ENCODE assay signal across 11 mouse cellular contexts in genomic region chr5:32422081-32422589, GRCm38 (mm10). TPM values are rescaled to one million over a fixed set of nuclear protein-coding genes. Genes with fewer than 3 reads are reported as not detected.
DNase-seq lines count a peak whose midpoint lies in the region; ATAC-seq lines count a peak whose summit lies in the region.
"Had no signal": no experiment of that assay in that cellular context is flagged by ENCODE, and none has a peak within 500 bp of the region (broad histone marks: within the 10 kb centered on the region; RNA-seq: fewer than 3 reads in every experiment).

No protein-coding gene starts in this region.

- H3K4me3 ChIP-seq in forebrain, embryonic 14.5 days (ENCODE audit: low read depth, low read length) = no peak overlapping the region
- no peak overlapping the region for H3K4me3 ChIP-seq in forebrain, embryonic 15.5 days
- H3K4me3 ChIP-seq in midbrain, embryonic 11.5 days (ENCODE audit: low read depth, low read length) = no peak overlapping the region
- H3K4me3 ChIP-seq: erythroblast, embryonic 14.5 days; megakaryocyte, embryonic 14.5 days had no signal

- no peaks in the 10 kb centered on the region for H3K27me3 ChIP-seq in forebrain, embryonic 14.5 days (replicated peaks; ENCODE audit: control insufficient read depth, insufficient read depth, low read length)
- no peaks in the 10 kb centered on the region for H3K27me3 ChIP-seq in forebrain, embryonic 15.5 days
- H3K27me3 ChIP-seq in midbrain, embryonic 11.5 days (ENCODE audit: control insufficient read depth, insufficient read depth, low read length) = no peaks in the 10 kb centered on the region

- H3K9me3 ChIP-seq in forebrain, embryonic 14.5 days (replicated peaks; ENCODE audit: control insufficient read depth, low read length) = no peaks in the 10 kb centered on the region
- H3K9me3 ChIP-seq in forebrain, embryonic 15.5 days = no peaks in the 10 kb centered on the region
- H3K9me3 ChIP-seq in midbrain, embryonic 11.5 days (ENCODE audit: control insufficient read depth, low read length) = no peaks in the 10 kb centered on the region
- H3K9me3 ChIP-seq: megakaryocyte, embryonic 14.5 days had no signal

- no peak overlapping the region for H3K27ac ChIP-seq in forebrain, embryonic 14.5 days (ENCODE audit: low read depth, low read length)
- no peak overlapping the region for H3K27ac ChIP-seq in forebrain, embryonic 15.5 days (replicated peaks)
- H3K27ac ChIP-seq in midbrain, embryonic 11.5 days (ENCODE audit: low read depth, low read length) = no peak overlapping the region

- no peaks in the 10 kb centered on the region for H3K36me3 ChIP-seq in forebrain, embryonic 14.5 days (ENCODE audit: control insufficient read depth, insufficient read depth, low read length)
- no peaks in the 10 kb centered on the region for H3K36me3 ChIP-seq in forebrain, embryonic 15.5 days
- no peaks in the 10 kb centered on the region for H3K36me3 ChIP-seq in midbrain, embryonic 11.5 days (ENCODE audit: control insufficient read depth, insufficient read depth, low read length)

- 40% methylated on average over 15 of the region's 15 CpGs for WGBS in forebrain, embryonic 14.5 days
- 42% methylated on average over 15 of the region's 15 CpGs for WGBS in forebrain, embryonic 15.5 days
- 15% methylated on average over 15 of the region's 15 CpGs for WGBS in midbrain, embryonic 11.5 days

- H3K4me2 ChIP-seq in forebrain, embryonic 14.5 days (ENCODE audit: low read length) = no peak overlapping the region
- no peak overlapping the region for H3K4me2 ChIP-seq in forebrain, embryonic 15.5 days (replicated peaks)
- H3K4me2 ChIP-seq in midbrain, embryonic 11.5 days = peak overlapping the region; percentile 17; the same call in 1 of the 2 replicates

- DNase-seq in forebrain, embryonic 14.5 days (ENCODE audit: low spot score) = peak; percentile 33
- peak; percentile 60 for DNase-seq in A20 (ENCODE audit: low read depth, low spot score)
- peak; percentile 4 for DNase-seq in induced T-regulatory cell, adult 2 months (ENCODE audit: low read depth)
- no peak for DNase-seq in midbrain, embryonic 11.5 days (ENCODE audit: low spot score, missing footprints)
- no peak for DNase-seq in natural killer cell, adult 2 months (ENCODE audit: low spot score in 2 of 2)
- DNase-seq in cerebellum, postnatal 10 days = no peak
- DNase-seq in thymus, postnatal 25 days = no peak
- DNase-seq: adrenal gland, postnatal 25 days had no signal

- no peak for ATAC-seq in forebrain, embryonic 14.5 days
- ATAC-seq in forebrain, embryonic 15.5 days (replicated peaks) = no peak
- no peak for ATAC-seq in midbrain, embryonic 11.5 days (ENCODE audit: low FRiP score)

- H3K4me1 ChIP-seq in forebrain, embryonic 14.5 days (ENCODE audit: control insufficient read depth, insufficient read depth, low read length) = no peaks in the 10 kb centered on the region
- H3K4me1 ChIP-seq in forebrain, embryonic 15.5 days = no peaks in the 10 kb centered on the region
- H3K4me1 ChIP-seq in midbrain, embryonic 11.5 days (ENCODE audit: control insufficient read depth, insufficient read depth, low read length) = peaks cover 5% of the 10 kb centered on the region
- H3K4me1 ChIP-seq: megakaryocyte, embryonic 14.5 days had no signal

- H3K9ac ChIP-seq in forebrain, embryonic 14.5 days (ENCODE audit: low read length) = no peak overlapping the region
- no peak overlapping the region for H3K9ac ChIP-seq in forebrain, embryonic 15.5 days (replicated peaks)
- H3K9ac ChIP-seq in midbrain, embryonic 11.5 days (ENCODE audit: low read length) = no peak overlapping the region

RNA-seq across cellular contexts. Expression of gene Ppp1cb, which starts 36.5 kb away (rescaled TPM):
- polyA plus RNA-seq in forebrain, embryonic 14.5 days (2014; fragmentation: Nextera tagmentation; extraction: Ambion mirVana) = 259 and 279 TPM in 2 replicates
- 211 and 225 TPM in 2 replicates for polyA plus RNA-seq in forebrain, embryonic 15.5 days (2015; fragmentation: Nextera tagmentation; extraction: Ambion mirVana)
- 247 and 272 TPM in 2 replicates for polyA plus RNA-seq in midbrain, embryonic 11.5 days (2014; fragmentation: Nextera tagmentation; extraction: Ambion mirVana)

Comparison
In these comparisons a context has a peak if more than half of its experiments do, and no peak if none do; other contexts are left out.
1. DNase-seq: peak in forebrain, embryonic 14.5 days (single experiment), A20 (single experiment) and induced T-regulatory cell, adult 2 months (single experiment); none in midbrain, embryonic 11.5 days (single experiment), natural killer cell, adult 2 months (0 of 2), cerebellum, postnatal 10 days (0 of 2) and thymus, postnatal 25 days (single experiment).